Mouse (Mus musculus): Measurements from ENCODE around the gene Slc1a1.
A peak's percentile ranks its signal among the peaks of the same experiment; 100 is the strongest.

Gene Slc1a1

DNA sequence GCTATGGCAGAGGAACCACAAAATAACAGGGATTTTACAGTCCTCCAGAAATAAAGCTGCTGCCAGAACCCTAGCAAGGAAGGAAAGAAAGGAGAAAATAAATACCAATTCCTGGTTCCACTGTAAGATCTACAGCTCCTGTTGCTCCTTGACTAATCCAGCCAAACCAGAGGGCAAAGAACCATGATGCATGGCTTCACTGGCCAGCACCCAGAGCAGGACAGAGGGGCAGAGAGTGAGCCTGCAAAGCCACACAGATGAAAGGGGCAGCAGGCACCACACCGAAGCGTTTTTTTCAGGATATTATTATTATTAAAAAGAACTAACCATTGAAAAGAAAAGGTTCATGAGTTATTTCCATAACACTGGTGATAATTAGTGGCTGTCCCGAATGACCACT lies 17.2 kb downstream of the Slc1a1 start:
- DNase-seq (ENCODE audit: low spot score) = no peak

DNA sequence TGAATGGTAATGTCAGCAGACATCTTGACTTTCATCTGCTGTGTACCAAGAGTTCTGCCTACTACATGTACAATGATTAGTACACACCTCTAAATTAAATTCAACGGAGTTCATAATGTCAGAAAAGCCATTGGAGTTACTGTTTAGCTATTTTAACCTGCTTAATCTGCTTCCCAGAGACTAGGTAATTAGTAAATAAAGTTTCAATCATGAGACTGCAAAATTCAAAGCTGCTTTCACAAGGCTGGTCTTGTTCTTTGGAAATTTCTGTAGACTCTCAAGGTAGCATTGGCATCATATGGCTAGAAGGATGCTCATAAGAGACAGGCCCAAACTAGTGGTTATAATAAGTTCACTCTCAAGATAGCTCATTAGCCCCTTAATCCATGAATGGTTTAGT lies 20.0 kb downstream of the Slc1a1 start:
- no peak for DNase-seq (ENCODE audit: low spot score)

DNA sequence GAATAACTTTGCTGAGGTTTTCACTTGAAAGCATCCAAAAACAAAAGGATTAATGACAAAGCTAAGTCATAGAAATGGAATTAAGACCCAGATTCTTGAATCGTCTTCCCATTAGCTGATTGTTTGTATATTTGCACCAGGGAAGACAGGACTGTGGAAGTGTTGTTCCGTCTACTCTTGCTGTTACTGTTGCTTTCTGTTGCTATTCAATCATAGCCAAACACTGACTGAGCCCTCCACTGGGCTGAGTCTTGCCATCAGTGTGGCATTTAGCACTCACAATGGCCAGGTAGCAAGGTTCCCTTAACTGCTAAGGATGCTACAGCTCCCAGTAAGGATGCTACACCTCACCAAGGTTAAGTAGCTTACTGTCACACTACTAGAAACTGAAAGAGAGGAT lies 25.4 kb downstream of the Slc1a1 start:
- DNase-seq (ENCODE audit: low spot score) = no peak

DNA sequence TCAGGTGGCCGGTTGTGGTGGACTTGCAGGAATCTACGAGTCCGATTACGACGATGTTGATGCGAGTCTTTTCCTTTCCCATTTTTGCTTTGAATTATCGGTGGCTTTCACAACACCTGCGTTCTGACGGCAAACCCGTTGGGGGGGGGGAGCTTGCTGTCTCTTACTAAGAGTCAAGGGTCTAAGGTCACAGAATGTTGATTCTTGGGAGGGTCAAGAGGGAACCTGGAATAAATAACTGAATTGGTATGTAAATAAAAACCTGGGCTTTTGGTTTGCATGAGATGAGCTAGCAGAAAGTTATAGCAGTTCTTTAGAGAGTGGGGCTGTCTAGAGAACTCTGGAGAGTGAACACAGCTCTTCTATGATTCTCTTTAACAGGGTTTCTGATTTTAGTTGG lies 28.8 kb downstream of the Slc1a1 start:
- DNase-seq (ENCODE audit: low spot score) = no peak

DNA sequence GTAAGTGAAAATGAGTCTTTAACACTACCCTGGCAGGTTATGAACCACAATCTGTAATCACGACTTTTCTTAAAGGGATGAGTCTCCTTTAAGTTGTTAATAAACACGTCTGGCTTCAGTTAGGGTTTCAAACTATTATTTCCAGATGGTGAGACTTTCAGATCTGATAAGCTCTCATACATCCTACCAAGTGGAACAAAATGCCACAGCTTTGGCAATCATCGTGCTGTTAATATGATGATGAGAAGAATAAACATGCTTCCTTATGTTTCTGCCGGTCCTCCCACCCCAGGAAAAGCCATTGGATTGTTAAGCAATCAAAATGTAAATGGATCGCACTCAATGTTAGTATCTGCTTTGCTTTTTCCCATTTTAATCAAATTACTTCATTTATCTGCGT lies 30.1 kb downstream of the Slc1a1 start:
- DNase-seq (ENCODE audit: low spot score) = no peak

DNA sequence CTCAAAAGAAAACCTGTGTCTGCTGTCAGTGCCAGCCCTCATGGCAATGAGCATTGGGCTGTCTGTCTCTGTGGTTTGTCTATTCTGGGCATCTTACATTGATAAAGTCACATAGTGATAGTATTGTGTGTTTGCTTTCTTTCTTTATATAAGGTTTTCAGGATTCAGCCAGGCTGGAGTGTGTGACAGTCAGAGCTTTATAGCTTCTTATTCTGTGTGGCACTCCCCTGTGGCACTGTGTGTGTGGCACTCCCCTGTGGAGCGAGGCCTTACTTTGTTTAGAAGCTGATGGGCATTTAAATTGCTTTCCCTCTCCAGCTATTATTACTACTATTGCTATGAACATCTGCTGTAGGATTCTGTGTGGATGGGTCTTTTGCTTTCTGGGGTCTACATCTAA lies 30.7 kb downstream of the Slc1a1 start:
- no peak for DNase-seq (ENCODE audit: low spot score)

DNA sequence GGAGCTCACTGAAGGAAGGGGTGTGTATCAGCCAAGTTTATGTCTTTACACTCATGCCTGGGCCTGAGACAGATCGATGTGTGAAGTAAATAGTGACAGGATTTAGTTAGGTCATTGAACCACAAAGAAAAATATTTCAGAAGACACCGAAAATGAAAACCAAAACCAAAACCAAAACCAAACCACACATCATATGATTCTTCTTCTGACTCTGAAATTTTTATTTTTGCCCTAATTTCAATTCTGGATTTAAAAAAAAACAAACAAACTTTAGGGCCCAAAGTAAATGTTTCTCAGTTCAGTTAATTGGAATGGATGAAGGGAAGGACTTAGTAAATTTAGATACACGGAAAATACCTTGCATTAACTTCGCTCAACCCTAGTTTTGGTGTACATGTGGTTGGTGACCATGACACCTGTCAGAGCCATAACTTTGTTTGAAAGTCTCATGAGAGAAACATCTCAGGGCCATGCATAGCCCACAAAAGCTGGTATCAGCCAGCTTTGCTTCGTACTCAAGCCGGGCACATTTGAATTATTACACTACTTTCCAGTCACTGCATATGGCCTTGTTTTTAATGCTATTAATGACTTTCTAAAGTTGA lies 34.5 kb downstream of the Slc1a1 start:
- DNase-seq (ENCODE audit: low spot score) = no peak

DNA sequence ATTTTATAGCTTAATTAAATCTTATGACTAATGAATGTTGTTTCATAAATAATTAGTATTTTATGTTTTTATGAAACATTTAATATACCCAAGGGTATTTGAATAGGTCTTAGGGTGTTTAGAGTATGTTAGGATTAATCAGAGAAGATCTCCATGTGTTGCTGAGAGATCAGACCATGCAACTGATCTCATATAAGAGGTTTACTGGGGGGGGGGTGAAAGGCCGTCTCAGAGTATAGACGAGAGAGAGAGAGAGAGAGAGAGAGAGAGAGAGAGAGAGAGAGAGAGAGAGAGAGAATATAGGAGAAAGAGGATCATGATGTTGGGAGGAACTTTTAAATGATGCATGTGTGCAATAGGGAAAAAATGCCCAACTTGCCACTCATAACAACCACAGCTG lies 35.5 kb downstream of the Slc1a1 start:
- DNase-seq (ENCODE audit: low spot score) = no peak

DNA sequence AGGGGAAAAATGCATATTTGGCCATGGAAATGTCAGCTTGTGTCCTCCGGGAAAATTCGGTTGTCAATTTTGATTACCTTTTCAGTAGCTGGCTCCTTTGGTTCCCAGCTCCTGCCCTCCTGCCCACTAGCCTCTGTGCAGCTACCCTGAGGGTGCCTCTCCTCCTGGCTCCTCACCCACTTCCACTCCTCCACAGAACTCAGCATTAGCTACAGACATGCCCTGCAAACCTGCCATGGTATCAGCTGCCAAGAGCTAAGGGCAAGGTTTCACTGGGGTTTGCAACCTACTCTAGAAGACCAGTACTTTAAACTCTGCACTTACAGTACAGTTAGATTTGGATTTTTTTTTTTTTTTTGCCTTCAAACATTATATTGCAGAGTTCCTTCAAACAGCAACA lies 44.6 kb downstream of the Slc1a1 start:
- no peak for DNase-seq (ENCODE audit: low spot score)

DNA sequence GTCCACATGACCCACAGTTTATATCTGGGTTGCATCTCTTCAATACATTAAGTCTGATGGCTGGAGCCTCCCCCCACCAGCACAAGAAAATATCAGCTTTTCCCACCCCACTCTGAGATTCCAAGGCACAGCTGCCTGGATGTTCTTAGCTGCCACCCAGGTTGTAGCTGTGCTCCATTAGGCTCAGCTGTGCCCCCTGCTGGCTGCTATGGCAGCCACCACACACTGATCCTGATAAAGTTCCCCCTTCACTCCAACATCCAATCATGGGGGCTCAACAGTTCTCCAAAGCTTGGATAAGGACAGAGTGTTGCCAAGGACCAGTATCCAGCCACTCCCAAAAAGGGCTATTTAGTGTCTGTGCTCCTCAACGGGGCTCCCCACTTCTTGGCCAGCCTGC lies 48.3 kb downstream of the Slc1a1 start:
- peak; percentile 7 for DNase-seq (ENCODE audit: low spot score)

DNA sequence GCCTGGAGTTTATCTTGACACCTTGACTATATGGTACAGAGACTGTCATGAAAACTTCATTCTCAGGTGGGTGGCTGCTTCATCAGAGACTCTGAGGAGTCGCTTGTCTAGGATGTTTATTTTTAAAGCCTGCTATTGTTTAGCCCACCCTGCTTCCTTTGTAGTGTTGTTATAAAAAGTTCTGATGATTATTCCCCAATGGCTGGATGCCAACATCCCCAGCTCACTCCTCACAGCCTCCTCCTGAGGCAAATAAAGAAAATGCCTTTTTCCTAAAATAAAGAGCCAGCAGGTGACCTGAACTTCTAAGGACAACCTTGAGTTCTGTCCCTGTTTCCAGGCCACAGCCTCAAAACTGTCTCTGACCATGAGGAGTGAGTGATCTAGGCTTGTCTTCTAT lies 53.6 kb downstream of the Slc1a1 start:
- DNase-seq (ENCODE audit: low spot score) = no peak

DNA sequence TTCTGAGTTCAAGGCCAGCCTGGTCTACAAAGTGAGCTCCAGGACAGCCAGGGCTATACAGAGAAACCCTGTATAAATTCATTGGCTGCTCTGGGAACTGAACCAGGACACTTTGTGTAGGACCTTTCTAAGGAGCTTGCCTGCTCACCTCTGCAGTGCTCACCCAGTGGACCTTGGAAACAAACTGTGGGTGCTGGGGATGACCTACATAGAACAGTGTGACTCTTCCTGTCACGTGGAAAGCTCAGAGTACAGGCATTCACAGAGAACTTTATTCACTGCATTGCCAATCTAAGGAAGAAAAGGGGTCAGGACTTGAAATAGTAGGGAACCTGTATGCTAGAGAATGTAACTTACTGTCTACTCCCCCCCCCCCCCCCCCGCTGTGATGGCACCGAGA lies 54.4 kb downstream of the Slc1a1 start:
- DNase-seq (ENCODE audit: low spot score) = no peak

DNA sequence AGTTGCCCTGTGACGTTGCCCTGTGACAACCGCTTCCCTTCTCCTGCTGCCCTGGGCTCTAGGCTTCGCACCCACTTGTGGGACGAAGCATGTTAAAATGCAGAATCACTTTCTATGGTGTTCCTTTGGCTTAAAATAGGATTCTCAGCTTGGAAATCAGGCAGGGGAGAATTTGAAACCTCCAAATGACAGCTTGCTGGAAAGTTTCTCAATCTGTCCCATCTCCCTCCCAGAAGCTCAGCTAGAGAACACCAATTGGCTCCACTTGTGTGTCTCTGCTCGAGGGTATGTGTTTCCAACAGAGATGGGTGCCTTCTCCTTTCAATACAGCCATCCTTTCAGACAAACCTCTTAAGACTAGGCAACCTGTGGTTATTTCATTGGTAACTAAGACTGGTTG lies 56.4 kb downstream of the Slc1a1 start:
- DNase-seq (ENCODE audit: low spot score) = no peak

DNA sequence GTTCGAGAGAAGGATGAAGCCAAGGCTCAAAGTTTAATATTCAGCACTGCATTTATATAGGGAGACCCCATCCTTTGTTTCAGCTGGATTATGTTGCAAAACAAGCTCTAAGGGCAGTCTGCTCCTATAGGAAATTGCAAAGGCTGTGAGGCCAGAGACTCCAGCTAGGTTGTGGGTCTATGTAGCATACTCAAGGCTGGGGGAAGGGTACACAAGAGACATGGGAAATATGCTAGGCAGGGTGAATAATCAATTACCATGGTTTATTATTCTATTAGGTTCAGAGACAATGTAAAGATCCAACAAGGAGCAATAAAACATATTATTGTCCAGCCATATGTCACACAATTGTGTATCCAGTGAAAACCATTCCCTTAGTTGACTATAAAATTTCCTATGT lies 57.0 kb downstream of the Slc1a1 start:
- DNase-seq (ENCODE audit: low spot score) = no peak

DNA sequence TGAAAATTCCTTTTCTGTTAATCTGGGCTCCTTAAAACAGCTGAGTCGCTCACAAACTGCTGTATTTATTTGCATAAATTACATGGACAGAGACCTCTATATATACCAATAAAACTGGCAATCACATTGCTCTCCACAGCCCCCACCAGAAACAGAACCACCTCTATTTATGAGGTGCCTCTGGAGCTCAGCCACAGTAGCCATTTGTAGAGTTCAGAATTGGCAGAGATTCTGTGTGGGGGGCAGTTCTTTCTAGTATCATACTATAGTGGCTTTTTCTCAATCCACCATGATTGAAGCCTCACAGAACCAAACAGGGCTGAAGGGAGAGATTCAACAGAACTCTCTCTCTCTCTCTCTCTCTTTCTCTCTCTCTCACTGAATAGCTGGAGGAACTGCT lies 61.8 kb downstream of the Slc1a1 start:
- no peak for DNase-seq (ENCODE audit: low spot score)

DNA sequence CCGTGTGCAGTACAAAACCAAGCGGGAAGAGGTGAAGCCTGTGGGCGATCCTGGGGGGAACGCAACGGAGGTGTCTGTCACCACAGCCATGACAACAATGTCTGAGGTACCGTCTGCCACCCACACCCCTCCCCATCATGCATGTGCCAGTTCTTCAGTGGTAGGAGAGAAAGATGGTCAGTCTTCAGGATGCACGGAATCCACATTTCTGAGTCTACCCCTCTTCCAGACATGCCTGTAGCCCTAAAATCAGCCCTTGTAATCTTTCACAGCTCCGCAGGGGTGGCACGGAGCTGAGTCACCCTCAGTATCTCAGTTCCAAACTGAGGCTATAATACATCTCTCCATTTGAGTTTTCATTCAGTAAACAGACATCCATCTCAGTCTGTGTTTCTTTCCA lies 62.6 kb downstream of the Slc1a1 start:
- no peak for DNase-seq (ENCODE audit: low spot score)

DNA sequence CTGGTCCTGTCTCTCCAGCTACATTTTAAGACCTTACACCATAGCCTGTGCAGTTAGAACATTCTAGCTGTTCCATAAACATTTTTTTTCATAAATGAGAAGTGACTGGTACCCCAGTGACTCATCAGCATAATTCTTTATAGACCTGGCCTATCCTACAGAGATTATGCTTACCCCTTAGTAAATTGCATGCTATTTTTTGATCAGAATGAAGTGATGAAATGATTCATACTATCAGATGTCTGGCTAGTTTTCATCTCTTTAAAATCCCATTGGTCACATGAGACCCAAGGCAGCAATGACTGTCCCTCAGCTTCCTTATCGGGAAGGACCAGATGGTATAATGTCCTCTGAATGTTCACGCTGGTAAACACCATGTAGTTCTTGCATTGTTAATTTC lies 65.9 kb downstream of the Slc1a1 start:
- no peak for DNase-seq (ENCODE audit: low spot score)

DNA sequence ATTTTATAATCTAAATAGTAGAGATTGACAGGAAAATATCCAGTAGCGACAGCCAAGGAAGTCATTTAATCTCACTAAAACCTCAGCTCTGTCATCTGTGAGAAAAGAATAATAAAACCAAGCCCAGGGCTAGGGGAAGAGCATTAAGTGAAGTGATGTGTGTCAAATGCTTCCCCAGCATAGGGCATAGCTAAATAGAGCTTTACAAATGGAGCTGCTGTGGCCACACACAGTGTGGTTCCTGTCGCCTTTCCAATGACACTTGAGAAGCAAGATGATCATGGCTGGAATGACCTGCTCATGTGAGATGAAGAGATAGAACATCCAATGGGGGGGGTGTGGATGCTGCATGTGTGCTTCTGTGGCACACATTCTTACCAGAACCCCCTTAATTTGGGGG lies 67.3 kb downstream of the Slc1a1 start:
- no peak for DNase-seq (ENCODE audit: low spot score)

DNA sequence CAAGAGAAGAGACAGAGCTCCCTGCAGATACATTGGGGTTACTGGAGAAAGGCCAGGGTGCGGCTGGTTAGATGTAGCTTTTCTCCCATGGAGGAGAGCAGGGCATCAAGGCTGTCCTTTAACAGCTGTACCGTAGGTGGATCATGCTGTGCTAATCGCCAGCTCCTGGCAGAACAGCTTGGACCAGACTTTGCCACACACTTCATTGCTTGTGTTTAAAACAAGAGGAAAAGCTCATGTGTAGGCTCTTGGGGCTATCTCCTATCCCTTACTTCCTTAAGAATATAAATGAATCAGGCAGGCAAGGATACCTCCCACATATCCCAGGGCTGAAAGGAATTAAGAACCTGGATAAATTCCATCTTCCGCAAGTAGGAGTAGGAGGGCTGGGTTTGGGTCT lies 68.0 kb downstream of the Slc1a1 start:
- no peak for DNase-seq (ENCODE audit: low spot score)

DNA sequence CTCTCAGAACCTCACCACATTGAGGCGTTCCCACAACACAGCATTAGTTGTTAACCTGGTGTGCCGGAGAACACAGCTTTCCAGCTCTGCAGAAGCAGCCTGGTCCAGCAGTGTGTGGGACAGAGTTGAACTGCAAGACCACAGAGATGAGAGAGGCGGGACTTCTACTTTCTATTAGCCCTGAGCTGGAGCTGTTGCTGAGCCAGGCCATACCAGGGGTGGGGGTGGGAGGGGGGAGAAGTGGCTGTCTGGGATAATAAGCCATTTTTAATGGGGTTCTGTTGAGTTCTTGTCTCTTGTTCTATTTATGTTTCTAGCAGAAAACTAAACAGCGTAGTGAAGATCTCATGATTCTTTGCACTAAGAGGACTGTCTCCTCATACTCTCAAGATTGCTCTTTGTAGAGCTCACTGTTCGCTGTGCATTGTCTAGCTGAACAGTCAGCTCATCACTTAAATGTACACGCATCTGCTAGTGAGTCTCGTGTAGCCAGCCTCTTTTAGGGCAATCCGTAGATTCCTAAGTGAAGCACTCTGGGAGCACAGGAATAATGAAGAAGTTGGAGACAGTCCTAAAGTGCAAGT lies 68.8 kb downstream of the Slc1a1 start:
- DNase-seq (ENCODE audit: low spot score) = no peak

DNA sequence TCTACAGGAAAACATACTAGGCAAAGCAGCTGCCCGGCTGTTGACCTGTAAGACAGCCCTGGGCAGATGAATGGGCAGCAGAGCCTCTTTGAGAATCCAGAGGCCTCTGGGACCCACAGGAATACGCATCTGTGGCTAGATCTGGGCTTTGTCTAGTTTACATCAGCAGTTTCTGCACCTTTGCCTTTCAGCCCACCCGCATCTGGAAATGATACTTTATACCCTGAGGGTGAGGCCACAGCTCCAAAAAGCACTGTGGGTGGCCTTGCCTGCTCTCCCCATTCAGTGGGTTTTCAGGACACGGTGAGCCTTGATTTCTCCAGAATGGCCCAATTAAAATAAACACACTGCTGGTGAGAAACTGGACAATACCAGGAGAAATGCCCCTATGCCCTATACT lies 73.3 kb downstream of the Slc1a1 start:
- DNase-seq (ENCODE audit: low spot score) = no peak

DNA sequence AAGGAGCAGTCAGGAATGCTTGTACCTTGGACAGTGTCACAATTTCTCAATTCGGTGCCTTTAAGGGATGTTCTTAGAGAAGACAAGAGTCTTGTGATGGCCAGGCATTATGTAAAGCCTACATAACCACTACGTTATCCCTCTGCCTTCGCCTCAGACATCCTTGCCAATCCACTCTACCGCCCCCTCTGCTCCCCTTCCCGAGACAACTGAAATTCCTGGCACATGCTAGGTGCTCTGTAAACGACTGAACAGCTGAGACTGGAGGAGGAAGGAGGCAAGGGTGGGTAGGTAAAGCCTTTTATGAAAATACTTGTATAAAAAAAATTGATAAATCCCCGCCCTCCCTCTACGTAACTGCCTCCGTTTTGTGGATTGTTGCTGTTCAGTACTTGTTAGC lies 73.8 kb downstream of the Slc1a1 start:
- DNase-seq (ENCODE audit: low spot score) = no peak

DNA sequence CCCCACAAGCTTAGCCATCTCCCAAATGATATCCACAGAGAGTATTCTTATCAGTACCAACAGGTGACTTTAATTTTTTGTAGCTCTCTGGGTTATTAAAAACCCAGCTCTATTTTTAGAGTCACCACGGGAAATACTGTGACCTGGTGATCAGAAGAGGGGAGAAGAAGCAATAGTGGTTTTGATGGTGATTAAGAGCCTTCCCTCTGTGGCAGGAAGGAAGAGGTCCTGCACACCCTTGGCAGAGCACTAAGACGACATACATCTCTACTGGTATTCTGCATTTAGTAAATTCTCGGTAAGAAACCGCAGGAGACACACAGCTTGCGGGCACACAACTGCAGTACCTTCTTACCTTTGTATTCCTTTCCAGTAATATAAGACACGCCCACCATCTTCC lies 79.7 kb downstream of the Slc1a1 start:
- DNase-seq (ENCODE audit: low spot score) = no peak

DNA sequence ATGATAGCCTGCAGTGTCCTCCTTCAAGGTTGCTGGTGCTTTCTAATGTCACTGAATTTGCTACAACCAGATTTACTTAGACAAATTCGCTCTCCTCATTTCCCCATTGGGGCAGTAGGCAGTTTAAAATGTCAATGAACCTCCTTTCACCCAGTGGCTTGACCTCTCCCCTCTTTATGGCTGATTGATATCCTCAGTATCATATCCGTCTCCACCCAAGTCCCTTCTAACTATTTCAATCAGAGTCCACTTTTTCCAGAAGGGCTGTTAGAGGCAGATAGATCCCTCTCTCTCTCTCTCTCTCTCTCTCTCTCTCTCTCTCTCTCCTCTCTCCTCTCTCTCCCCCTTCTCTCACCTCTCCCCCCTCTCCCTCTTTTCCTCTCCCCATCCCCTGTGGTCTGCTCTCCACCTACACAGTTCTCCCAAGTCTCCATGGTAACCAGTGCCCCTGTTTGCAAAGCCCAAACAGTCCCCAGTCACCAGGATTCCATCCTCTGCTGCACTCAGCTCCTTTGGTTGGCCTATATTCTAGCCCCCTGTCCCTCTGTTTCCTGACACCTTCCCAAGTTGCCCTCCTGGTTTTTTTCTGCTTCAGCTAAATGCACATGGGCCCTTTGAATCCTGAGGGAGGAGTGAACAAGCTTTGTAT lies 80.9 kb downstream of the Slc1a1 start:
- DNase-seq (ENCODE audit: low spot score) = no peak
